Mouse (Mus musculus) heart, adult 18-20 months (tissue): Measurements from ENCODE around the gene Zfp605. TPM values are rescaled to one million over a fixed set of nuclear protein-coding genes. Genes with fewer than 3 reads are reported as not detected.
A peak's percentile ranks its signal among the peaks of the same experiment; 100 is the strongest.
"Not testable (repeated sequence)": the region's sequence is repeated elsewhere in the genome, so short reads cannot be mapped to it uniquely, and the experiment has no call there.

Experiments used
- DNase-seq, 2 experiments: peaks; one replicate each; pipeline ENCODE4 v3.0.0; 2021 to 2022; ENCODE audit warnings: mixed read lengths in 1 of 2
- long read RNA-seq, 2 experiments: library from polyadenylated mRNA; stranded (forward); transcript quantifications; one replicate each; pipeline ENCODE4 v2.0.0; 2021
- total RNA-seq, 2 experiments: library from RNA; stranded (reverse); gene quantifications; 2 replicates each; pipeline ENCODE4 v1.2.3; 2021

Zfp605 gene
- total RNA-seq, result 1 to 10 TPM; 3.6 to 4.0 TPM
- long read RNA-seq, experiment 1, partial matches to known transcripts, result 0 of 7 reads
- long read RNA-seq, experiment 1, other reads (novel, unspliced or antisense), result 1 of 7 reads
- long read RNA-seq, experiment 2, result 0 reads

- DNase-seq, result peak; percentile 91 to 95
Measured at GRCm38 (mm10) chr5:110109991-110110441, at the start of gene Zfp605. Zfp605 (plus strand) TSS chr5:110110092.

DNA sequence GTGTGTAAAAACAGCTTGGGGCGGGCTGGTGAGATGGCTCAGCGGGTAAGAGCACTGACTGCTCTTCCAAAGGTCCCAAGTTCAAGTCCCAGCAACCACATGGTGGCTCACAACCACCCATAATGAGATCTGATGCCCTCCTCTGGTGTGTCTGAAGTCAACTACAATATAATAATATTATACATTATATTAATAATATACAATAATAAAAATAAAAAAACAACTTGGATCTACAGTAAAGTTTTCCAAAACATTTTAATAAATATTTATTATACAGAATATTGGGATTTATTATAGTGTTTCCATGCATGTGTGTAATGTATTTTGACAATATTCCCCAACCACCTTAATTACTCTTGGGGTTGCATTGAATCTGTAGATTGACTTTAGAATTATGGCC, 37.5 kb upstream of the Zfp605 start, which contains the start of gene Gm17655:
Gene Gm17655, minus strand, starts transcription at position 101 of the 400 bp plus-strand sequence.
- not testable (repeated sequence) for DNase-seq

DNA sequence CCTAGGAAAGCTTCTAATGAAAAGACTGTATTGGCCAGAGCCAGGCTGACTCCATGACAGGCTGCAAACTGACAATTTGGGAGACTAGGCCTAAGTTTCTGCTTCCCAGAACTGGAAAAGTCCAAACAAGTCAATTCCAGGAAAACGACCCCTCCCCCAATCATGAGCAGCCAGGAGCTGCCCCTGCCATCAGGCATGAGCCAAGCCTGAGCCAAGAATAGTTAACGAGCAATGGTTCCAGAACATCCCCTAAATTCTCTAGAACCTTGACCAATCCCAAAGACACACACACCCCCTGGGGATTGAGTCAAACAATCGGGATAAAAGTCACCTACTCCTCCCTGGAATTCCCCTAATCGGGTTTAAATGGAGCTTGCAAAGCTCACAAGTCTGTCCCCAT, 26.9 kb upstream of the Zfp605 start:
- no peak for DNase-seq

DNA sequence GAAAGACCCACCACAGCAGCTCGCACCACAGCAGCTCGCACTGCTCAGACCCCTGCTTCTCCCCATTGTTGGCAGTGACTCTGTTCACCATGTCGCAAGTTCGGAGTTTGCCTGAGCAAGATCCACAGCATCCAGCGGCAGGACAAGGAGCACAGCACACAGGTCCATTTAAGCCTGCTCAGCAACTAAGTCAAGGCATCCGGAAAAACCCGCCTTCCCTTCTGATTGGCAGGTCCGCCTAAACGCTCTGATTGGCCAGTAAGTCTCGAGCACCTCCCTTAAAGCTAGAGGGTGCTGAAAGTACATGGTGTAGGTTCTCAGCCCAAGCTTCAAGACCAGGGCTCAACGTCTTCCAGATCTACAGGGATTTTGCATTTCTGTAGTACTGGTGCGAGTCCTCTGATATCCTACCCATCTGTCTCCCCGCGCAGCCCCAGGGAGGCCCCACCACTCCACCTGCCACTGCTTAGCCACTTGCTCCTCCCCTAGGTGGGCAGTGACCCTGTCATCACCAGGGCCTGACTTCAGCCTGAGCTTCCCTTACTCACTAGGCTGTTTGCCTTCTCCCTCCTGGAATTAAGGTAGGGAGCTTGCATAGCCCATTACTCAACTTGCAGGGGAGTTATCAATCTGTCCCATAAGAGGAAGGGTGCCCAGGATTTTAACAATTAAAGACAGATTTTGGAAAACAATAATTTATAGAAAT, 23.6 kb upstream of the Zfp605 start:
- DNase-seq, result no peak

GRCm38 (mm10) chr5:110091546-110091945, 18.3 kb upstream of the Zfp605 start:
- DNase-seq, result no peak

GRCm38 (mm10) chr5:110094030-110094846, 15.7 kb upstream of the Zfp605 start, which contains the start of gene Gm35315:
Gm35315 (minus strand) TSS chr5:110094420.
- peak; percentile 90 to 92 for DNase-seq

DNA sequence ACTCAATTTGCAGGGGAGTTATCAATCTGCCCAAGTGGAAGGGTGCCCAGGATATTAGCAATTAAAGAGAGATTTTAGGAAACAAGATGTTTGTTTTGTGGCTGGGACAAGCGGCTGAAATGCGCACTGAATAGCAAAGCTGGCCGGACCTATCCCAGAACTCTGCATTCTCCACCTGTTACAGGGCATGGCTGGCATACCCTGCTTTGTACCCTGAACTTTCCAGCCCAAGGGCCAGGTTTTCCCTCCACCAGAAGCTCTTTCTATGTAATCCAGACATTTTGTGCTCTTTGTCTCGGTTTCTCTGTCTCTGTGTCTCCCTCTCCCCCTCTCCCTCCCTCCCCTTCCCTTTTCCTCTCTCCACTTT, 15.1 kb upstream of the Zfp605 start:
- DNase-seq, result no peak

- DNase-seq, result no peak
Measured at GRCm38 (mm10) chr5:110098991-110099477, 10.9 kb upstream of the Zfp605 start.

DNA sequence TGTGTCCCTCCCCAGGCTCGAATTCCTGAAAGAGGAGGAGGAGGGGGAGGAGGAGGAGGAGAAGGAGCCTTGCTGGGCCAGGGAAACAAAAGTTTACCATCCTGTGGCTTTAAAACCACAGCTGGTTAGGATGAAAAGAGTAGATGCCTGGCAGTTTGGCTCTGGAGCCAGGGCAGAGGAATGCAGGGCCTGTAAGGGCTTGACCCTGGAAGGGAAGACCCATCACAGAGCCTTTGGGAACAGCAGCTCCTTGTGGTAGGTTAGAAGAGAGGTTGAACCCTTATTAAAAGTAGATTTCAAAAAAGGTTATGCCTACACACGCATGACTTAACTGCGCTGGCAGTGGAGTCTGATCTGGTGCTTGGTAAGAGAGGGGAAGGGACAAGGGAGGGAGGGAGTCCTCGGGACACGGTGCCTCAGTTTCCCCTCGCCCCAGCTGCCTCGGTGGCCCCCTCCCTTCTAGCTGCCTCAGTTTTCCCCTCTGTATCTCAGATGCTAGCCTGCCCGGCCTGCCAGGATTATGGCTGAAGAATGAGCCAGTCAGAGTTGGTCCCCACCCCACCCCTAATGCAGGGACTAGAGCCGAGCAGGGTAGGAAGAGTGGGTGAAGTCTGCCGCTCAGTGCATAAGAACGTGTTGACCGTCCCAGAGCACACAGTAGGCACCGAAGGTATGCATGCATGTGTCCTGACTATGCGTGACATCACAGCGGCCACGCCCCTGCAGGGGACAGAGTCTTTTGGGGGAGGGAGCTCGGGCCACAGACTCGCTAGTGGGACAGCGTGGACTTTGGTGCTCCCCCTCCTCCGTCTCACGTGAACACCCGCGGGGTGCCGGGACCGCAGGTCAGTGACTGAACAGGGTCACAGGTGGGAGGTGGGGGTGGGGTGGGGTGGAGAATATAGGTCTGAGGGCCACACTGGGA, 10.0 kb upstream of the Zfp605 start, which contains the start of gene Plcxd1:
Gene Plcxd1, plus strand, starts transcription at position 314 of the 925 bp plus-strand sequence.
- no peak for DNase-seq

- DNase-seq, result peak in 1 of 2 experiments; percentile 7
Measured at GRCm38 (mm10) chr5:110100921-110101631, 8.8 kb upstream of the Zfp605 start.

DNA sequence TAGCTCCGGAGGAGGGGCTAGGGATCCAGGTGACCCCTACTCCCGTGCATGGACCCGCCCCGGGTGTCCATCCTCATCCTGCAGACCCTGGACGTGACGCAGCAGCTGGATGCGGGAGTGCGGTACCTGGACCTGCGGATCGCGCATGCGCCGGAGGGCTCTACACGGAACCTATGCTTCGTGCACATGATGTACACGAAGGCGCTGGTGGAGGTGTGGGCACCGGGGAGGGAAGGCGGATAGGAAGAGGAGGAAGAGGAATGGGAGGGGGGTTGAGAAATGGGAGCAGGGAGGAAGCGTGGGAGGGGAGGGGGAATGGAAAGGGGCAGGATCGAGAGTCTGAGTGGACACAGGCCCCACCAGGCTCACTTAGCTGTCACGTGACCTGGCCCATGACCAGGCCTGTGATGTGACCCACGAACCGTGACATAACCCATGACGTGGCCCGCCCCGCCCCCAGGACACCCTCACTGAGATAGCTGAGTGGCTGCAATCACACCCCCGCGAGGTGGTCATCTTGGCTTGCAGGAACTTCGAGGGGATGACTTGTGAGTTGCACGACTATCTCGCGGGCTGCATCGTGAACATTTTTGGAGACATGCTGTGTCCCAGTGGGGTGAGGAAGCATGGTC, 8.1 kb upstream of the Zfp605 start:
- peak in 1 of 2 experiments; percentile 22 for DNase-seq

- DNase-seq, result peak in 1 of 2 experiments; percentile 8
Measured at GRCm38 (mm10) chr5:110102429-110102828, 7.5 kb upstream of the Zfp605 start.

- DNase-seq, result no peak
Measured at GRCm38 (mm10) chr5:110102853-110103625, 6.9 kb upstream of the Zfp605 start.

- no peak for DNase-seq
Measured at GRCm38 (mm10) chr5:110103901-110104615, 5.8 kb upstream of the Zfp605 start.

DNA sequence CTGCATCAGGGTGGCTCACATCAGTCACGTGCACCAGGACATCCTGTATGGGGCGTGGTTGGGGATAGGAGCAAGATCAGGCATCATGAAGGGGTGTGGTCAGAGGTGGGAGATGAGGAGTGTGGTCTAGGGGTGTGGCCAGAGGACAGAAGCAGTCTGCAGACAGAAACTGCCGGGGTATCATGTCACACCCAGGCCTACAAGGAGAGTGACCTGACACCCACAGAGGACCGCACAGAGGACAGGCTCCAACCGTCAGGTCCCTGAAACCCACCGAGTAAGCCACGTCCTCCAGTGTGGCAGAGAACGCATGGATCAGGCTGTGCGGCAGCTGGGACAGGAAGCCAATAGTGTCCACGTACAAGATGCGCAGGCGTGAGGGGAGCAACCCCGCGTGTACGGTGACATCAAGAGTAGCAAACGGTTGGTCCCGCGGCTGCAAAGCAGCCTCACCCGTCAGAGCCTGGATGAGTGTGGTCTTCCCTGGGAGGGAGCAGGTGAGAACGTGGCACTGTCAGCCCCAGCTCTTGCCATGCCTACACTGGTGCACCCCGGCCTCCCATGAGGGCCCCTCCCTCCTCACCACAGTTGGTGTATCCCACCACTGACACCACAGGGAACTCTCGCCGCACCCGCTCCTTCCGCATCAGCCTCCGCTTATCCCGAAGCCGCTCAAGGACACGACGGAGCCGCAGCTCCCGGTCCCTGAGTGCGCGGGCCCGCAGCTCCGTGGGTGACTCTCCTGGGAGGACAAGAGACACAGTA, 5.1 kb upstream of the Zfp605 start:
- DNase-seq, result no peak

DNA sequence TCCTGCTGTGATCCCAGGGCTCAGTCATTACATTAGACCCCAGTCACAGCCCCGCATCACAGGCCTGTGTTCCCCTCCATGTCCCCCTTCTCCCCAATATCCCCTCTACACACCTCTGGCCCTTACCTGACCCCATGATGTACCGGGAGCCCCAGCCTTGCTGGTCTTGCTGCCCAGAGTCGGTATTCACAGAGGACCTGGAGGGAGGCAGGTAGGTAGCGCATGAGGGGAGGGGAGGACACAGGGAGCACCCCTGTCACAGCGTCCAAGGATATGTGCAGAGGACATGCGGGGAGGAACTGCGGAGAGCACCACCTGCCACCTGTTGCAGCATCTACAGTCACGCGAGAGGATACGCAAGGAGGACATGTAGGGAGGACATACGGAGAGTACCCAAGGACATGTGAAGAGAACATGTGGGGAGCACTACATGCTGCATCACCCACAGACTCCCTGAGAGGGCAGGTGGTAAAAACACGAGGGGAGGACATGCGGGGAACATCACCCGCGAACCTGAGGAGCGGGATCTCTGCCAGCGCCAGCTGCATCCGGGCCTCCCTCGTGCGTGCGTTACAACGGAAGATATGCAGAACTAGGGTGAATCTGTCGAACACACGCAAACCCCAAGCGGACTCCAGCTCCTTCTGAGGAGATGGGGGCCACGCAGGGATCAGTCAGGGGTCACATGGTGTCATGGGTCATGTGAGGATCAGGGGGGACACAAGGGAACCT, 3.6 kb upstream of the Zfp605 start:
- peak in 1 of 2 experiments; percentile 17 for DNase-seq

DNA sequence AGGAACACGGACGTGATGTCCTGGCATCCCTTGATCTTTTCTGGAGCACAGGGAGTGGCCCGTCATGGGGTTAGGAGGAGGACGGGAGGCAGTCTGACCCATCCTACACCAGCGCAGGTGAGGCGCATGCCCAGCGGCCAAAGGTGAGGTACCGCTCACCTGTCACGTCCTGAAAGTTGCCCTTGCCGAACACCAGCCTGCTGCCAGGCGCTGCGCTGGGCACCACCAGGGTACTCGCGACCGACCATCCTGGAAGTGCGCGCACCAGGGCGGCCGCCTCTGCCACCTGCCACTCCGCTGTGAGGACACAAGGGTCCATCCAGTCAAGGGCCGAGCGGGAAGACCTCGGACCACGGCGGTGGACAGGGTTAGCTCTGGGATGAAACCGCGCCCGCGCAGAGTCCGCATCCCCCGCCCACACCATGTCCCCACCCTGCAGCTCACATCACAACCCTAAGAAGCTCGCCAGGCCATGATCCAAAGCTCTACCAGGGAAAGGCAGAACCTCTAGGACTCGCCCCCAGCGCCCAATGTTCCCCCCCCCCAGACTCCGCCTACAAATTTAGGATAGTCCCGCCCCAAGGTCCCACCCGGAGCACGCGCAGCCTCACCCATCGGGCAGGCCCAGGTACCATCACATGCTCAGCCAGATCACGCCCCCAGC, 2.9 kb upstream of the Zfp605 start:
- DNase-seq, result peak in 1 of 2 experiments; percentile 23
